Mouse (Mus musculus) MEL (cell line): ENCODE measurements around the gene Nt5dc2. TPM values are rescaled to one million over a fixed set of nuclear protein-coding genes. Genes with fewer than 3 reads are reported as not detected.

Experiments used
- DNase-seq: peaks from one replicate; pipeline ENCODE4 v3.0.0; 2011; ENCODE audit warnings: low read depth, low spot score
- H3K27ac ChIP-seq: 2 replicates; pipeline ENCODE4 v1.5.1; 2012; ENCODE audit warnings: low read depth, mild to moderate bottlenecking, control low read depth, low read length, moderate library complexity; ENCODE audit not compliant: control insufficient read depth
- H3K27me3 ChIP-seq, 2 experiments: fragments of 150-350 bp in 1 of 2; sonication (generic) in 1 of 2; 2 replicates each; pipeline ENCODE4 v1.6.1; 2012; ENCODE audit warnings: low read length in 2 of 2, mild to moderate bottlenecking in 2 of 2, improper control_type of control experiment in 1 of 2, moderate library complexity in 1 of 2; ENCODE audit not compliant: insufficient read depth in 2 of 2, control insufficient read depth in 1 of 2
- H3K36me3 ChIP-seq, 2 experiments: 2 replicates each; pipeline ENCODE4 v1.6.1; 2012 to 2014; ENCODE audit warnings: low read length in 2 of 2, improper control_type of control experiment in 1 of 2, inconsistent platforms in 1 of 2, mild to moderate bottlenecking in 1 of 2; ENCODE audit not compliant: insufficient read depth in 2 of 2, control insufficient read depth in 1 of 2
- H3K4me1 ChIP-seq, 2 experiments: fragments of 150-350 bp in 1 of 2; sonication (generic) in 1 of 2; 2 replicates each; pipeline ENCODE4 v1.6.1; 2012; ENCODE audit warnings: low read length in 2 of 2, improper control_type of control experiment in 1 of 2, mild to moderate bottlenecking in 1 of 2; ENCODE audit not compliant: insufficient read depth in 2 of 2, control insufficient read depth in 1 of 2
- H3K4me3 ChIP-seq, 2 experiments: fragments of 150-350 bp in 1 of 2; sonication (generic) in 1 of 2; 2 replicates each; pipeline ENCODE4 v1.5.1; 2012; ENCODE audit warnings: low read depth in 2 of 2, low read length in 2 of 2, mild to moderate bottlenecking in 2 of 2, moderate library complexity in 2 of 2, control low read depth in 1 of 2, improper control_type of control experiment in 1 of 2; ENCODE audit not compliant: control insufficient read depth in 1 of 2, insufficient read depth in 1 of 2
- H3K79me2 ChIP-seq: 2 replicates; pipeline ENCODE4 v1.6.1; 2012; ENCODE audit warnings: mild to moderate bottlenecking, low read length, moderate library complexity; ENCODE audit not compliant: control insufficient read depth, poor library complexity, insufficient read depth
- H3K9ac ChIP-seq: 2 replicates; pipeline ENCODE4 v1.6.1; 2012; ENCODE audit warnings: low read depth, mild to moderate bottlenecking, control low read depth, low read length, moderate library complexity; ENCODE audit not compliant: control insufficient read depth, poor library complexity, severe bottlenecking
- H3K9me3 ChIP-seq: fragments of 150-350 bp; sonication (generic); replicated peaks from 2 replicates; pipeline ENCODE4 v1.6.1; 2012; ENCODE audit warnings: mild to moderate bottlenecking, low read length, improper control_type of control experiment, moderate library complexity; ENCODE audit not compliant: insufficient read depth
- BHLHE40 ChIP-seq: IDR thresholded peaks from 2 replicates; pipeline ENCODE4 v1.6.1; 2012; ENCODE audit warnings: low read depth, mild to moderate bottlenecking, inconsistent platforms, low read length, improper control_type of control experiment, borderline replicate concordance
- CHD1 ChIP-seq: IDR thresholded peaks from 2 replicates; pipeline ENCODE4 v1.6.1; 2012; ENCODE audit warnings: low read depth, mild to moderate bottlenecking, inconsistent platforms, low read length, improper control_type of control experiment
- CHD2 ChIP-seq: IDR thresholded peaks from 2 replicates; pipeline ENCODE4 v1.6.1; 2011; ENCODE audit warnings: low read length, improper control_type of control experiment
- CTCF ChIP-seq, 3 experiments: IDR thresholded peaks in 2 of 3; conservative IDR thresholded peaks in 1 of 3; 2 replicates each; pipeline ENCODE4 v1.5.1; 2011 to 2012; ENCODE audit warnings: low read length in 3 of 3, low read depth in 2 of 3, mild to moderate bottlenecking in 2 of 3, improper control_type of control experiment in 1 of 3, inconsistent platforms in 1 of 3, mixed read lengths in 1 of 3, moderate library complexity in 1 of 3; ENCODE audit not compliant: control insufficient read depth in 1 of 3, insufficient read depth in 1 of 3, poor library complexity in 1 of 3, severe bottlenecking in 1 of 3
- E2F4 ChIP-seq: IDR thresholded peaks from 2 replicates; pipeline ENCODE4 v1.6.1; 2011; ENCODE audit warnings: low read depth, low read length, improper control_type of control experiment, borderline replicate concordance
- ELF1 ChIP-seq: IDR thresholded peaks from 2 replicates; pipeline ENCODE4 v1.6.1; 2014; ENCODE audit warnings: low read depth, mild to moderate bottlenecking, inconsistent platforms, low read length, improper control_type of control experiment, moderate library complexity
- EP300 ChIP-seq, 2 experiments: IDR thresholded peaks; 2 replicates each; pipeline ENCODE4 v1.6.1; 2011; ENCODE audit warnings: improper control_type of control experiment in 2 of 2, low read length in 2 of 2, low read depth in 1 of 2, mild to moderate bottlenecking in 1 of 2
- ETS1 ChIP-seq: IDR thresholded peaks from 2 replicates; pipeline ENCODE4 v1.6.1; 2012; ENCODE audit warnings: low read depth, mild to moderate bottlenecking, inconsistent platforms, low read length, improper control_type of control experiment, moderate library complexity
- GABPA ChIP-seq: IDR thresholded peaks from 2 replicates; pipeline ENCODE4 v1.6.1; 2012; ENCODE audit warnings: low read depth, mild to moderate bottlenecking, inconsistent platforms, low read length, improper control_type of control experiment, moderate library complexity
- GATA1 ChIP-seq: IDR thresholded peaks from 2 replicates; pipeline ENCODE4 v1.6.1; 2011; ENCODE audit warnings: low read depth, low read length, improper control_type of control experiment
- HCFC1 ChIP-seq: IDR thresholded peaks from 2 replicates; pipeline ENCODE4 v1.6.1; 2012; ENCODE audit warnings: low read depth, mild to moderate bottlenecking, inconsistent platforms, low read length, improper control_type of control experiment, moderate library complexity
- JUND ChIP-seq: IDR thresholded peaks from 2 replicates; pipeline ENCODE4 v1.6.1; 2011; ENCODE audit warnings: low read depth, mild to moderate bottlenecking, improper control_type of control experiment, low read length
- KAT2A ChIP-seq: conservative IDR thresholded peaks from 2 replicates; pipeline ENCODE4 v1.6.1; 2012; ENCODE audit warnings: low read depth, low read length, improper control_type of control experiment, inconsistent platforms
- MAFK ChIP-seq: IDR thresholded peaks from 2 replicates; pipeline ENCODE4 v1.6.1; 2011; ENCODE audit warnings: low read depth, mild to moderate bottlenecking, low read length, improper control_type of control experiment, borderline replicate concordance
- MAX ChIP-seq: IDR thresholded peaks from 2 replicates; pipeline ENCODE4 v1.6.1; 2011; ENCODE audit warnings: low read length, improper control_type of control experiment
- MAZ ChIP-seq: IDR thresholded peaks from 2 replicates; pipeline ENCODE4 v1.6.1; 2012; ENCODE audit warnings: low read depth, mild to moderate bottlenecking, inconsistent platforms, low read length, improper control_type of control experiment
- MYB ChIP-seq: IDR thresholded peaks from 2 replicates; pipeline ENCODE4 v1.6.1; 2011; ENCODE audit warnings: mild to moderate bottlenecking, low read depth, low read length, improper control_type of control experiment
- MYC ChIP-seq: IDR thresholded peaks from 2 replicates; pipeline ENCODE4 v1.6.1; 2011; ENCODE audit warnings: low read depth, mild to moderate bottlenecking, low read length, improper control_type of control experiment, moderate library complexity
- NELFE ChIP-seq: IDR thresholded peaks from 2 replicates; pipeline ENCODE4 v1.6.1; 2011; ENCODE audit warnings: low read depth, low read length, improper control_type of control experiment
- NRF1 ChIP-seq: IDR thresholded peaks from 2 replicates; pipeline ENCODE4 v1.6.1; 2014; ENCODE audit warnings: low read depth, mild to moderate bottlenecking, inconsistent platforms, low read length, improper control_type of control experiment, moderate library complexity; ENCODE audit not compliant: poor library complexity, insufficient read depth, severe bottlenecking
- POLR2A ChIP-seq, 2 experiments: IDR thresholded peaks; 2 replicates each; pipeline ENCODE4 v1.6.1; 2011 to 2012; ENCODE audit warnings: low read length in 2 of 2, mild to moderate bottlenecking in 2 of 2, control low read depth in 1 of 2, improper control_type of control experiment in 1 of 2, low read depth in 1 of 2, moderate library complexity in 1 of 2; ENCODE audit not compliant: control insufficient read depth in 1 of 2, insufficient read depth in 1 of 2, poor library complexity in 1 of 2
- POLR2AphosphoS2 ChIP-seq: IDR thresholded peaks from 2 replicates; pipeline ENCODE4 v1.6.1; 2011; ENCODE audit warnings: low read length, improper control_type of control experiment
- POLR2AphosphoS5 ChIP-seq: IDR thresholded peaks from 2 replicates; pipeline ENCODE4 v1.6.1; 2012; ENCODE audit warnings: low read depth, borderline replicate concordance, mild to moderate bottlenecking, inconsistent platforms, low read length, moderate library complexity, mixed read lengths
- RAD21 ChIP-seq: IDR thresholded peaks from 2 replicates; pipeline ENCODE4 v1.6.1; 2011; ENCODE audit warnings: mild to moderate bottlenecking, low read depth, low read length, improper control_type of control experiment
- RCOR1 ChIP-seq: IDR thresholded peaks from 2 replicates; pipeline ENCODE4 v1.6.1; 2012; ENCODE audit warnings: low read depth, mild to moderate bottlenecking, inconsistent platforms, low read length, improper control_type of control experiment
- SIN3A ChIP-seq: IDR thresholded peaks from 2 replicates; pipeline ENCODE4 v1.6.1; 2012; ENCODE audit warnings: low read length, improper control_type of control experiment, inconsistent platforms
- SMC3 ChIP-seq: IDR thresholded peaks from 2 replicates; pipeline ENCODE4 v1.6.1; 2011; ENCODE audit warnings: low read depth, low read length, improper control_type of control experiment
- TAL1 ChIP-seq: IDR thresholded peaks from 2 replicates; pipeline ENCODE4 v1.6.1; 2012; ENCODE audit warnings: mild to moderate bottlenecking, inconsistent platforms, low read length, moderate library complexity, mixed read lengths
- TBP ChIP-seq: IDR thresholded peaks from 2 replicates; pipeline ENCODE4 v1.8.0; 2011; ENCODE audit warnings: low read depth, low read length, improper control_type of control experiment
- TCF12 ChIP-seq: IDR thresholded peaks from 2 replicates; pipeline ENCODE4 v1.6.1; 2014; ENCODE audit warnings: low read depth, mild to moderate bottlenecking, inconsistent platforms, low read length, improper control_type of control experiment, moderate library complexity
- UBTF ChIP-seq: IDR thresholded peaks from 2 replicates; pipeline ENCODE4 v1.6.1; 2012; ENCODE audit warnings: low read depth, mild to moderate bottlenecking, inconsistent platforms, low read length, improper control_type of control experiment, moderate library complexity, borderline replicate concordance; ENCODE audit not compliant: insufficient read depth
- USF2 ChIP-seq, 2 experiments: IDR thresholded peaks; 2 replicates each; pipeline ENCODE4 v1.6.1; 2011 to 2012; ENCODE audit warnings: improper control_type of control experiment in 2 of 2, low read length in 2 of 2, borderline replicate concordance in 1 of 2, inconsistent platforms in 1 of 2, low read depth in 1 of 2, mild to moderate bottlenecking in 1 of 2; ENCODE audit not compliant: insufficient read depth in 1 of 2
- ZC3H11A ChIP-seq: IDR thresholded peaks from 2 replicates; pipeline ENCODE4 v1.6.1; 2012; ENCODE audit warnings: low read depth, mild to moderate bottlenecking, inconsistent platforms, low read length, improper control_type of control experiment
- ZKSCAN1 ChIP-seq: IDR thresholded peaks from 2 replicates; pipeline ENCODE4 v1.6.1; 2012; ENCODE audit warnings: low read depth, mild to moderate bottlenecking, inconsistent platforms, low read length, improper control_type of control experiment, moderate library complexity
- ZMIZ1 ChIP-seq: IDR thresholded peaks from 2 replicates; pipeline ENCODE4 v1.6.1; 2012; ENCODE audit warnings: low read depth, mild to moderate bottlenecking, inconsistent platforms, low read length, improper control_type of control experiment, moderate library complexity
- ZNF384 ChIP-seq: IDR thresholded peaks from 2 replicates; pipeline ENCODE4 v1.6.1; 2012; ENCODE audit warnings: low read depth, mild to moderate bottlenecking, inconsistent platforms, low read length, improper control_type of control experiment
- polyA plus RNA-seq, 2 experiments: library from polyadenylated mRNA; stranded (reverse) in 1 of 2; unstranded in 1 of 2; fragments of >175 nt in 1 of 2; fragments of >200 nt in 1 of 2; gene quantifications; 2 replicates each; pipeline versions ENCODE4 v1.2.1 to v1.2.4; 2012; ENCODE audit warnings: low replicate concordance in 2 of 2, low read depth in 1 of 2; ENCODE audit not compliant: insufficient read length in 2 of 2, insufficient read depth in 1 of 2, missing spikeins in 1 of 2
- total RNA-seq: library from RNA; depleted of rRNA; stranded (reverse); fragments of 300-350 nt; gene quantifications from 2 replicates; pipeline ENCODE4 v1.2.3, GENCODE M21; 2012

The Nt5dc2 gene
- total and polyA plus RNA-seq, 3 experiments, result 168 to 349 (median 291) TPM

DNA sequence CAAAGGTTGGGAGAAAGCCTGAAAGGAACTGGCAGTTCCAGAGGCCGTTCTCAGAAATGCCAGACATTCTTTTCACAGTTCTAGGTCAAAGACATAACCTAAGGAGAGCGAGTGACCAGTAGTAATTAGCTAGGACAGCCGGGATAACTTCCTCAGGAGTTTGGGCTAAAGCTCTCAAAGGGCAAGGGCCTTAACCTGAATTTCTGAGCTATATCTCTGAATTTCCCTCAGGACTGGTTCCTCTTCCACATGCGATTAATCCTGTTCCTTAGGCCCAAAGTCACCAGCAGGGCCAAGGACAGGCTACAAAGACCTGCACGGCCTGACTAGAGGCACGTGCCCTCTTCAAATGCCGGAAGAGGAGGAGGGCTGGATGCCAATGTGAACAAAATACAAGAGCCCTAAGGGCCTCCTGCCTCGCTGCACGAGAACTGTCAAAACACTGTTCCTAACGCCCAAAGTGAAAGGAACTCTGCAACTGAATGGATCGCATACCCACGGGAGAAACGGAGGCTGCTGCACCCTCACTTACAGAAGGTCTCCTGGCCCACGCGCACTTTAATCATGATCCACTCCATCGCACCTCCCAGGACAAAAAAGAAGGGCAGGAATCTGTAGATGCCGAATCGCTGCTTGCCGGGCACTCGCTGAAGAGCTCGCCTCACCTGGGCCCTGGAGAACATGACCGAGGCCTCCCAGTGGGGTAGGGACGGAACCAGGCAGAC is 2.6 kb upstream of the Nt5dc2 start:
- H3K4me3 ChIP-seq, result peak overlapping the region; percentile 76 to 90
- H3K9ac ChIP-seq, result peak overlapping the region; percentile 90
- DNase-seq, result peak; percentile 83
- H3K4me1 ChIP-seq, result peaks cover 3 to 42% of the 10 kb centered on the region in 2 experiments
- H3K79me2 ChIP-seq, result peaks cover 29% of the 10 kb centered on the region
- H3K9me3 ChIP-seq, result no peaks in the 10 kb centered on the region
- no peaks in the 10 kb centered on the region for H3K27me3 ChIP-seq
- peaks cover 4 to 10% of the 10 kb centered on the region in 2 experiments for H3K36me3 ChIP-seq
- peak overlapping the region; percentile 74 for H3K27ac ChIP-seq
- TF ChIP-seq MAZ (no peak; the same call in 1 of the 2 replicates), JUND (no peak), ELF1 (peak; percentile 77), GABPA (no peak), TCF12 (0 out of 2 replicates have a peak, but pooled peaks have one; percentile 10), CHD2 (no peak), ZMIZ1 (no peak), BHLHE40 (peak; percentile 96), ETS1 (0 out of 2 replicates have a peak, but pooled peaks have one; percentile 18), MAFK (no peak), EP300 (IDR thresholded peaks at IDR 0.05; ENCODE audit: low read depth in 1 of 2, low read length in 2 of 2) (0 out of 4 replicates have a peak, but pooled peaks of 1 of the 2 experiments have one; percentile 15), ZKSCAN1 (no peak), USF2 (IDR thresholded peaks at IDR 0.05; ENCODE audit: borderline replicate concordance in 1 of 2, insufficient read depth in 1 of 2, low read depth in 1 of 2, low read length in 2 of 2) (0 out of 4 replicates have a peak, but pooled peaks of 1 of the 2 experiments have one; percentile 43), MYC (peak; percentile 94), NRF1 (no peak), TAL1 (no peak), NELFE (no peak), UBTF (no peak), MAX (peak; percentile 90), RCOR1 (no peak), HCFC1 (no peak), CTCF (IDR thresholded peaks at IDR 0.05 in 2 of 3, conservative IDR thresholded peaks at IDR 0.05 in 1 of 3; ENCODE audit: control insufficient read depth in 1 of 3, insufficient read depth in 1 of 3, low read depth in 2 of 3, low read length in 3 of 3, poor library complexity in 1 of 3, severe bottlenecking in 1 of 3) (no peak), POLR2A (IDR thresholded peaks at IDR 0.05; ENCODE audit: control insufficient read depth in 1 of 2, insufficient read depth in 1 of 2, low read depth in 1 of 2, low read length in 2 of 2, poor library complexity in 1 of 2) (no peak; a peak in 1 of 4 replicates), SIN3A (peak; percentile 93), RAD21 (no peak), CHD1 (no peak), KAT2A (no peak; the same call in 1 of the 2 replicates), POLR2AphosphoS5 (no peak; the same call in 1 of the 2 replicates), ZNF384 (0 out of 2 replicates have a peak, but pooled peaks have one; percentile 14), TBP (no peak), POLR2AphosphoS2 (0 out of 2 replicates have a peak, but pooled peaks have one; percentile 4), SMC3 (no peak), ZC3H11A (no peak), MYB (no peak), E2F4 (no peak), GATA1 (no peak)
